Mouse (Mus musculus) heart, adult 2 months (tissue): ENCODE data around the gene Pla2g2e. TPM values are rescaled to one million over a fixed set of nuclear protein-coding genes. Genes with fewer than 3 reads are reported as not detected.

Experiments used
- DNase-seq, 2 experiments: peaks; one replicate each; pipeline ENCODE4 v3.0.0; 2021
- H3K27ac ChIP-seq: fragments of 200-600 bp; 2 replicates; pipeline ENCODE4 v1.8.1; 2022
- H3K27me3 ChIP-seq: fragments of 200-500 bp; 2 replicates; pipeline ENCODE4 v1.6.1; 2012; ENCODE audit warnings: mild to moderate bottlenecking, low read length, inconsistent platforms, mixed read lengths; ENCODE audit not compliant: control insufficient read depth, insufficient read depth
- H3K36me3 ChIP-seq: fragments of 200-500 bp; 2 replicates; pipeline ENCODE4 v1.6.1; 2012; ENCODE audit warnings: low read length, inconsistent platforms; ENCODE audit not compliant: control insufficient read depth, insufficient read depth
- H3K4me1 ChIP-seq: fragments of 200-500 bp; 2 replicates; pipeline ENCODE4 v1.6.1; 2011; ENCODE audit warnings: low read length; ENCODE audit not compliant: control insufficient read depth, insufficient read depth
- H3K4me3 ChIP-seq: fragments of 200-600 bp; 2 replicates; pipeline ENCODE4 v1.8.1; 2022
- H3K79me2 ChIP-seq: fragments of 200-500 bp; replicated peaks from 2 replicates; pipeline ENCODE4 v1.6.1; 2012; ENCODE audit warnings: mild to moderate bottlenecking, inconsistent platforms, low read length, moderate library complexity, mixed read lengths; ENCODE audit not compliant: control insufficient read depth, insufficient read depth
- H3K9ac ChIP-seq: fragments of 200-500 bp; 2 replicates; pipeline ENCODE4 v1.6.1; 2012; ENCODE audit warnings: low read depth, mild to moderate bottlenecking, control low read depth, inconsistent platforms, low read length, mixed read lengths
- CTCF ChIP-seq: fragments of 200-600 bp; IDR thresholded peaks from 2 replicates; pipeline ENCODE4 v1.8.1; 2022; ENCODE audit warnings: antibody characterized with exemption, mild to moderate bottlenecking, moderate library complexity
- EP300 ChIP-seq: fragments of 200-500 bp; IDR thresholded peaks from 2 replicates; pipeline ENCODE4 v1.6.1; 2011; ENCODE audit warnings: low read depth, low read length, control low read depth; ENCODE audit not compliant: insufficient read depth
- POLR2A ChIP-seq: fragments of 200-500 bp; IDR thresholded peaks from 2 replicates; pipeline ENCODE4 v1.6.1; 2011; ENCODE audit warnings: mild to moderate bottlenecking, low read depth, low read length, control low read depth; ENCODE audit not compliant: insufficient read depth
- WGBS: fragments of 180-500 bp; shearing (Covaris S2); methylation state at CpG from one replicate; pipeline ENCODE4 v1.1.7; 2018; 5-methylcytosine and 5-hydroxymethylcytosine counted together
- intact Hi-C: fragments of 180-260 bp; cut with DNase I; formaldehyde crosslinking; loops from one replicate; pipeline ENCODE4 v1.15.1; 2025
- long read RNA-seq: library from polyadenylated mRNA; stranded (forward); transcript quantifications from one replicate; pipeline ENCODE4 v2.0.0, GENCODE M21; 2021
- polyA plus RNA-seq: library from polyadenylated mRNA; depleted of rRNA; stranded (reverse); fragments of >200 nt; gene quantifications from 2 replicates; pipeline ENCODE4 v1.2.3, GENCODE M21; 2012; rRNA removed
- total RNA-seq, 2 experiments: library from RNA; stranded (reverse); gene quantifications; 2 replicates each; pipeline ENCODE4 v1.2.3; 2021

The Pla2g2e gene
- total RNA-seq (1 to 10 TPM in 1 of 2 experiments, under 1 TPM in 1; 0.73 to 1.6 TPM), polyA plus RNA-seq (0.43 TPM in 1 of 2 replicates, not detected in the other)
- long read RNA-seq: 0 reads

- Histone ChIP-seq H3K36me3 (no peaks in the 10 kb centered on the region), H3K9ac (no peak within 1 kb of the TSS), H3K27me3 (no peaks in the 10 kb centered on the region; the same call in 1 of the 2 replicates), H3K4me3 (no peak within 1 kb of the TSS), H3K4me1 (no peaks in the 10 kb centered on the region), H3K79me2 (no peaks in the 10 kb centered on the region), H3K27ac (no peak within 1 kb of the TSS)
- DNase-seq: no peak
- WGBS: 48% methylated on average over 4 of the region's 4 CpGs
- intact Hi-C loops: no loop called here
- no peak for TF ChIP-seq CTCF
- no peak for TF ChIP-seq POLR2A
- no peak for TF ChIP-seq EP300
These were observed at the start of gene Pla2g2e for GRCm38 (mm10) chr4:138877731-138878130. TSS of gene Pla2g2e (plus strand) at chr4:138877942.

DNA sequence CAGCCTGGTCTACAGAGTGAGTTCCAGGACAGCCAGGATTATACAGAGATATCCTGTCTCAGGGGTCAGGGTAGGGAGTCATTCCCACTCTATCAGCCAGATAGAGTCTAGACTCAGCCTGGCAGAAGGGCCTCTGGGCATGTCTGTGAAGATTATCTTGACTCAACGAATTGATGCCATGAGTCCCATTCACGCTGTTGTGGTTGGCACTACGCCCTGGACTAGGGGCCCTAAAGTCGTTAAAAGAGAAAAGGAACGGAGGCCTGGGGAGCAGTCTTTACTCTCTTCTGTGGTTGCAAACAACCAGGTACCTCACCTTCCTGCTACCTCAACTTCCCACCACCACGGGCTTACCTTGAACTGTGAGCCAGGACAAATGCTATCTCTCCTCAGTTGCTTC is 37.9 kb upstream of the Pla2g2e start:
- no peak overlapping the region for H3K4me3 ChIP-seq
- H3K9ac ChIP-seq: no peak overlapping the region
- H3K4me1 ChIP-seq: no peaks in the 10 kb centered on the region
- no peak overlapping the region for H3K27ac ChIP-seq
- H3K36me3 ChIP-seq: no peaks in the 10 kb centered on the region
- TF ChIP-seq CTCF: no peak
- TF ChIP-seq EP300: no peak
- no peak for TF ChIP-seq POLR2A
- 60% methylated on average over 6 of the region's 6 CpGs for WGBS
- H3K27me3 ChIP-seq: no peaks in the 10 kb centered on the region
- intact Hi-C loops: no loop called here
- H3K79me2 ChIP-seq: no peaks in the 10 kb centered on the region
- no peak for DNase-seq

- no peak for TF ChIP-seq POLR2A
- no peak for TF ChIP-seq CTCF
- TF ChIP-seq EP300: no peak
- Histone ChIP-seq H3K4me3 (no peak overlapping the region), H3K27ac (no peak overlapping the region), H3K36me3 (no peaks in the 10 kb centered on the region), H3K9ac (no peak overlapping the region), H3K4me1 (no peaks in the 10 kb centered on the region), H3K27me3 (no peaks in the 10 kb centered on the region), H3K79me2 (no peaks in the 10 kb centered on the region)
- no peak for DNase-seq
- 81% methylated on average over 8 of the region's 8 CpGs for WGBS
- intact Hi-C loops: no loop called here
These were observed 37.0 kb upstream of the Pla2g2e start for GRCm38 (mm10) chr4:138840726-138841125.

DNA sequence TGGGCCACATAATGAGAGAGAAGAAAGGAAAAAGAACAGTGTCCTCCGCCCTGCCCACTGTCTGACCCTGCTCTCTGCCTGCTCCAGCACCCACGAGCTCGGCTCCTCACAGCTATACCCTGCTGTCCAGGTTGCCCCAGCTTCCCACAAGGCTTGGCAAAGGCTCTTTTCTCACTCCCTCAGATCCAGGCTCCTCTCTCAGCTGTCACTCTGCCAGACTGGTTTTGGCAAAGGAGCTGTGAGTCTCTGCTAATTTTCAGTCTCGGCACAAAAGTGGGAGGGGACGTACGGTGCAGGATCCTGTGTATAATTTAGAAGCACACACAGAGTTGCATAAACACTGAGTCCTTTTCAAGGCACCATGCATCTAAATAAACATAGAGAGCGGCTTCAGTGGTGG is 36.4 kb upstream of the Pla2g2e start:
- TF ChIP-seq POLR2A (no peak), CTCF (no peak), EP300 (no peak)
- 70% methylated on average over 7 of the region's 7 CpGs for WGBS
- no peak overlapping the region for H3K27ac ChIP-seq
- no peaks in the 10 kb centered on the region for H3K27me3 ChIP-seq
- no peaks in the 10 kb centered on the region for H3K79me2 ChIP-seq
- H3K36me3 ChIP-seq: no peaks in the 10 kb centered on the region
- no peak overlapping the region for H3K9ac ChIP-seq
- intact Hi-C loops: no loop called here
- no peaks in the 10 kb centered on the region for H3K4me1 ChIP-seq
- H3K4me3 ChIP-seq: no peak overlapping the region
- no peak for DNase-seq

- Histone ChIP-seq H3K27ac (no peak overlapping the region), H3K36me3 (no peaks in the 10 kb centered on the region), H3K9ac (no peak overlapping the region), H3K27me3 (peaks cover 3% of the 10 kb centered on the region; the same call in 1 of the 2 replicates), H3K4me1 (no peaks in the 10 kb centered on the region), H3K4me3 (no peak overlapping the region), H3K79me2 (no peaks in the 10 kb centered on the region)
- intact Hi-C loops: loop anchor here (1.0 kb wide), 3 partner anchors 103 to 404 kb away; no protein-coding TSS in a partner anchor
- WGBS: 3% methylated on average over 4 of the region's 4 CpGs
- TF ChIP-seq EP300 (peak; percentile 88; the same call in 1 of the 2 replicates), CTCF (no peak)
- DNase-seq: peak; percentile 48 to 74
These were observed 26.3 kb upstream of the Pla2g2e start for GRCm38 (mm10) chr4:138851463-138851862.

- H3K9ac ChIP-seq: no peak overlapping the region
- 65% methylated on average over 6 of the region's 6 CpGs for WGBS
- peaks cover 3% of the 10 kb centered on the region; the same call in 1 of the 2 replicates for H3K27me3 ChIP-seq
- no peak overlapping the region for H3K4me3 ChIP-seq
- H3K79me2 ChIP-seq: no peaks in the 10 kb centered on the region
- no peaks in the 10 kb centered on the region for H3K4me1 ChIP-seq
- no peak for TF ChIP-seq CTCF
- no peak for TF ChIP-seq EP300
- TF ChIP-seq POLR2A: no peak
- no peak overlapping the region for H3K27ac ChIP-seq
- DNase-seq: no peak
- intact Hi-C loops: no loop called here
- no peaks in the 10 kb centered on the region for H3K36me3 ChIP-seq
These were observed 24.8 kb upstream of the Pla2g2e start for GRCm38 (mm10) chr4:138852961-138853360.
